Mouse (Mus musculus) kidney, postnatal 0 days (tissue): ENCODE data around the gene Snrpd3. TPM values are rescaled to one million over a fixed set of nuclear protein-coding genes. Genes with fewer than 3 reads are reported as not detected.

Experiments used
- ATAC-seq: fragments of 200-750 bp; cut with Nextera tagmentation; replicated peaks from 2 replicates; pipeline ENCODE4 v1.8.0; 2017; ENCODE audit warnings: low read depth, moderate number of reproducible peaks, moderate TSS enrichment, moderate library complexity; ENCODE audit not compliant: low FRiP score
- DNase-seq: peaks from one replicate; pipeline ENCODE4 v3.0.0-alpha.2; 2016; ENCODE audit warnings: low spot score
- H3K27ac ChIP-seq: fragments of 300-500 bp; sonication (generic); 2 replicates; pipeline ENCODE4 v1.5.1; 2014; ENCODE audit warnings: mild to moderate bottlenecking
- H3K27me3 ChIP-seq: fragments of 300-500 bp; sonication (generic); 2 replicates; pipeline ENCODE4 v1.6.1; 2014; ENCODE audit warnings: low read length, mixed read lengths; ENCODE audit not compliant: insufficient read depth
- H3K36me3 ChIP-seq: fragments of 300-500 bp; sonication (generic); 2 replicates; pipeline ENCODE4 v1.6.1; 2014; ENCODE audit warnings: low read length, mixed read lengths; ENCODE audit not compliant: insufficient read depth
- H3K4me1 ChIP-seq: fragments of 300-500 bp; sonication (generic); replicated peaks from 2 replicates; pipeline ENCODE4 v1.6.1; 2014; ENCODE audit warnings: antibody characterized with exemption, low read length, mixed read lengths; ENCODE audit not compliant: insufficient read depth
- H3K4me2 ChIP-seq: fragments of 300-500 bp; sonication (generic); 2 replicates; pipeline ENCODE4 v1.6.1; 2014; ENCODE audit warnings: mild to moderate bottlenecking, low read length, moderate library complexity, mixed read lengths
- H3K4me3 ChIP-seq: fragments of 300-500 bp; sonication (generic); replicated peaks from 2 replicates; pipeline ENCODE4 v1.5.1; 2014; ENCODE audit warnings: low read depth, low read length
- H3K9ac ChIP-seq: fragments of 300-500 bp; sonication (generic); 2 replicates; pipeline ENCODE4 v1.6.1; 2014; ENCODE audit warnings: low read depth, low read length
- H3K9me3 ChIP-seq: fragments of 300-500 bp; sonication (generic); replicated peaks from 2 replicates; pipeline ENCODE4 v1.6.1; 2016; ENCODE audit warnings: low read length, inconsistent platforms, mixed read lengths
- CTCF ChIP-seq: IDR thresholded peaks from 2 replicates; pipeline ENCODE4 v1.5.1; 2016; ENCODE audit warnings: antibody characterized with exemption, low read depth, mild to moderate bottlenecking, moderate library complexity
- WGBS: fragments of 180-500 bp; shearing (Covaris S2); extraction: QIAGEN DNeasy Blood & Tissue Kit; methylation state at CpG from one replicate; pipeline ENCODE4 v1.1.7; 2014; 5-methylcytosine and 5-hydroxymethylcytosine counted together
- polyA plus RNA-seq: library from polyadenylated mRNA; unstranded; fragments of >200 nt; fragmentation: Nextera tagmentation; extraction: Ambion mirVana; gene quantifications from 2 replicates; pipeline ENCODE4 v1.2.1, GENCODE M21; 2015

Gene Snrpd3
- polyA plus RNA-seq, 1 experiment from 2014 or later: 113 TPM

DNA sequence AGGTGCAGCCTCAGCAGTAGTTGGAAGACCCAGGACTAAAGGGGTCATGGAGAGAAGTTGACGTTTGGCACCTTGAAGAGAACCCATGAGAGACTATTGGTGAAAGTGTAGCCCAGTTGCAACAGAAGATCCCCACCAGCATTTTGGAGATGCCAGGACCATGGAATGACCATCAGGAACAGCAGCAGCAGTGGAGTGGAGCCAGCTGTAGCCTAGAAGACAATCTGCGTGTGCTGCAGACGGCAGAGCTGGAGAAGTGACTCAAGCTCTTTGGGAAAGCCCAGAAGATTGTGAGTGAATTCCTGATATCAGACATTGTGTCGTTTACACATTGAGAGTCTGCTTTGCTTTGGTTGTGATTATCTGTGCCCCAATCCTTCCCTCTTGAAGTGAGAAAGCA, 35.6 kb upstream of the Snrpd3 start:
- no peak overlapping the region for H3K4me2 ChIP-seq
- no peak for TF ChIP-seq CTCF
- H3K9me3 ChIP-seq: no peaks in the 10 kb centered on the region
- ATAC-seq: no peak
- H3K4me3 ChIP-seq: no peak overlapping the region
- no peaks in the 10 kb centered on the region for H3K36me3 ChIP-seq
- WGBS: 69% methylated on average over 4 of the region's 4 CpGs
- no peaks in the 10 kb centered on the region; the same call in 1 of the 2 replicates for H3K4me1 ChIP-seq
- H3K27me3 ChIP-seq: no peaks in the 10 kb centered on the region
- H3K27ac ChIP-seq: no peak overlapping the region
- H3K9ac ChIP-seq: no peak overlapping the region
- DNase-seq: peak; percentile 11

DNA sequence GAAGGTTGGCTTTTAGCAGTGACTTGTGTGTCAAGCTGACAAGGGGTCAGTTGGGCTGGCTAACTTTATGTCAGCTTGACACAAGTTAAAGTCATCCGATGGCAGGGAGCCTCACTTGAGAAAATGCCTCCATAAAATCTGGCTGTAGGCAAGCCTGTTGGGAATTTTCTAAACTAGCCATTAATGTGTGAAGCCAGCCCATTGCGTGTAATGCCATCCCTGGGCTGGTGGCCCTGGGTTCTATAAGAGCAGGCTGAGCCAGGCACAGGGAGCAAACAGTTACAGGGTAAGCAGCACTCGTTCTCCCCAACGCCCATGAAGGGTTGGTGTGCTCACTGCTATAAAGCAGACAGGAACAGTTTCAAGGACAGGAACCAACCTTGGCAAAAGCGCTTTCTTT, 35.1 kb upstream of the Snrpd3 start:
- H3K27ac ChIP-seq: no peak overlapping the region
- no peaks in the 10 kb centered on the region for H3K9me3 ChIP-seq
- no peaks in the 10 kb centered on the region for H3K27me3 ChIP-seq
- ATAC-seq: no peak
- H3K4me1 ChIP-seq: no peaks in the 10 kb centered on the region; the same call in 1 of the 2 replicates
- no peak overlapping the region for H3K4me2 ChIP-seq
- no peaks in the 10 kb centered on the region for H3K36me3 ChIP-seq
- H3K9ac ChIP-seq: no peak overlapping the region
- H3K4me3 ChIP-seq: no peak overlapping the region
- DNase-seq: no peak
- TF ChIP-seq CTCF: no peak
- WGBS: 83% methylated on average over 5 of the region's 5 CpGs

DNA sequence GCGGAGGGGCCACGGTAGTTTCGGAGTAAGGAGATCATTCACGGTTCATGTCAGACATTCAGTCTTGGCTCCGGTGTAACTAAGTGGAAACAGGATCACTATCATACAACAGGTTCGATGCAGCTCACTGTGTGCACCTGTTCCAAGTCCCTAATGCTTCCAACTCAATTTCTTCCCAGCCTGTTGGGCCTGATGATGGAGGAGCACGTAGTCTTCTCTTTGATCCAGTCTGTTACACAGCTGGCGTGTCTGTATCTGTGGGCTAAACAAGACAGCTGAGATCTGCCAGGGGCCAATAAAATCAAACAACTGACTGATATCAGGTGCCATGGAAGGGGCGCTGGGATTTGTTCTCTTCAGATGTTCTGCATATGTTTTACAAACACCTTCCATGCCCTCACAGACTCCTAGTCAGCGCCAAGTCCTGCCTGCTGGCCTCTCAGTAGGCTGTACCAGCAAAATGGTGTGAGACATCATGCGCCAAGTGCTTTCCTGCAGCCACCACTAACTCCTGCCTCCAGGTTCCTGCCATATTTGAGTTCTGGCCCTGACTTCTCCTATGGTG, 34.4 kb upstream of the Snrpd3 start:
- DNase-seq (no peak), ATAC-seq (no peak)
- 81% methylated on average over 11 of the region's 11 CpGs for WGBS
- no peak overlapping the region for H3K4me2 ChIP-seq
- no peak overlapping the region for H3K27ac ChIP-seq
- H3K4me3 ChIP-seq: no peak overlapping the region
- no peaks in the 10 kb centered on the region for H3K4me1 ChIP-seq
- no peaks in the 10 kb centered on the region for H3K9me3 ChIP-seq
- no peaks in the 10 kb centered on the region for H3K27me3 ChIP-seq
- H3K36me3 ChIP-seq: no peaks in the 10 kb centered on the region
- H3K9ac ChIP-seq: no peak overlapping the region
- no peak for TF ChIP-seq CTCF

DNA sequence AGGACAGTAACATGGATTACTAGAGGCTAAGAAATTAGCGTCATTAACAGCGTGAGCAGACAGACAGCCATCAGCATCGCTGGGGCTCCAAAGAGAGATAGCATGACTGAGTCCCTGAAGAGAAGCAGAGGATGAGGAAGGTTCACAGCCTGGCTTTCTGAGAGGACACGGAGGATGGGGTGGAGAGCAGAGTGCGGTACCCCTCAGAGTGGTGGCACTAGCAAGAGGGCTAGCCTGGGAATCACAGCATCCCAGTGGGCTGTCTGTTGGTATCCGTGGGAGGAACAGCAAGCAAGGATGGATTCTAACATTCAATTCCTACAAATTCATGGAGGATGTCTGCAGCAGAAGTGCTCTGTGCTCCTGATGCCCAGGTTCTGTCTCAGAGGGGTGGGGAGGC, 33.3 kb upstream of the Snrpd3 start:
- Histone ChIP-seq H3K27ac (0 out of 2 replicates have a peak overlapping the region, but pooled peaks have one; percentile 13), H3K4me3 (no peak overlapping the region), H3K4me2 (no peak overlapping the region), H3K4me1 (no peaks in the 10 kb centered on the region), H3K9me3 (no peaks in the 10 kb centered on the region), H3K27me3 (no peaks in the 10 kb centered on the region), H3K36me3 (no peaks in the 10 kb centered on the region), H3K9ac (no peak overlapping the region)
- no peak for ATAC-seq
- DNase-seq: no peak
- no peak for TF ChIP-seq CTCF
- WGBS: 85% methylated on average over 6 of the region's 6 CpGs

DNA sequence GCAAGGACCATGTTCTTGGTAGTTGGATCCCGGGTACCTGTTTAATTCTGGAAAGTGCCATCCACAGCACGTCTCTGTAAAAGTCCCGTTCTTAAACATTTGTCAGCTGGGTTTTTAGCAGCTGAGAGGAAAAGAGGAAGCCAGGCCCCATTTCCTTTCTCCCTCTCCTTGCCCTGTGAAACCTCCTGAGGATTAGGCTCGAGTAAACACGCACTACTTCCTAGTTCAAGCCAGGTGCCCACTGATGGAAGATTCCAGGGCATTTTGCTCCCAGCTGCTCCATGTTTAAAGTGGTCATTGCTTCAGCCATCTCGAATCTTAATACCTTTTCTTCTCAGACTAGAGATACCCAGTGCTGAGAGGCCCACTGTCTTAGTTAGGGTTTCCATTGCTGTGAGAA, 32.6 kb upstream of the Snrpd3 start:
- no peaks in the 10 kb centered on the region for H3K27me3 ChIP-seq
- H3K27ac ChIP-seq: 0 out of 2 replicates have a peak overlapping the region, but pooled peaks have one; percentile 13
- ATAC-seq (no peak), DNase-seq (peak; percentile 34)
- H3K9ac ChIP-seq: no peak overlapping the region
- H3K9me3 ChIP-seq: no peaks in the 10 kb centered on the region
- H3K4me1 ChIP-seq: no peaks in the 10 kb centered on the region
- no peak overlapping the region for H3K4me3 ChIP-seq
- H3K36me3 ChIP-seq: no peaks in the 10 kb centered on the region
- H3K4me2 ChIP-seq: no peak overlapping the region
- no peak for TF ChIP-seq CTCF
- 68% methylated on average over 6 of the region's 6 CpGs for WGBS

DNA sequence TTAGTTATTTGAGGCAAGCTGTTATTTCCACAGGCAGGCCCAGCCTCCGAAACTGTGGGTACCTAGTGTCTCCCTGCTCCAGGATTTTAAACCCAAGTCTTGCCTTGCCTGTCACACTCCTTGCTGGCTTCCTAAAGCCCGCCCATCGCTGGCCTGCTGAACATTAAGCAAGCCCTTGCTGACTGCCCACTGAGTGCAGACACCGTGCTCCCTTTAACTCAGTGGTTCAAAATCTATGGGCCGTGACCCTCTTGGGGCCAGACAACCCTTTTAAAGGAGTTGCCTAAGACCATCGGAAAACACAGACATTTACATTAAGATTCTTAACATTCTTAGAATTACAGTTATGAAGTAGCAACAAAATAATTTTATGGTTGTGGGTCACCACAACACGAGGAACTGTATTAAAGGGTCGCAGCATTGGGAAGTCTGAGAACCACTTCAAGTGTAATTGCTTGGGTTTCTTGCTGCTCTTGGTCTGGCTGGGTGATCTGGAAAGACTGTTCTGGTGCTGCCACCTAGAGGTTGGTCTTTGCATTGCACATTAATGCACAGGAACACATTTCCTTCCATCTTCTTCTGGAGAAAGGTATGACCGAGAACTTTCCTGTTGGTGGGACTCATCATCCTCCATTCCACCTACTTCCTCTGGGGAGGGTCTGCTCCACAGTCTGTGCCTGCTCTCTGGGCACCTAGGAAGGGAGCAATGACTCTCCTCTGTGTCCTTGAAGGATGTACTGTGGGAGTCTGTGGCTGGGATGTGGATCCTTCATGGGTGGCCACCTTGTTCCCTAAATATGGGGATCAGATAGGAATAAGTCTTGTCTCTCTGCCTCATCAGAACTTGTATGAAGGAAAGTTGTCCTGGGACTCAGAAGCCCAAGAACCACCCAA, 31.0 kb upstream of the Snrpd3 start:
- H3K4me2 ChIP-seq: no peak overlapping the region
- WGBS: 32% methylated on average over 9 of the region's 9 CpGs
- no peaks in the 10 kb centered on the region for H3K9me3 ChIP-seq
- no peak overlapping the region for H3K4me3 ChIP-seq
- no peaks in the 10 kb centered on the region for H3K4me1 ChIP-seq
- DNase-seq (peak; percentile 92), ATAC-seq (peak; percentile 72)
- H3K27ac ChIP-seq: no peak overlapping the region
- no peak overlapping the region for H3K9ac ChIP-seq
- H3K36me3 ChIP-seq: no peaks in the 10 kb centered on the region
- no peaks in the 10 kb centered on the region for H3K27me3 ChIP-seq
- peak; percentile 96 for TF ChIP-seq CTCF
